Mouse (Mus musculus) cerebellum, adult 9-10 months (tissue): ENCODE measurements around the gene Scap.
"Not testable (repeated sequence)": the region's sequence is repeated elsewhere in the genome, so short reads cannot be mapped to it uniquely, and the experiment has no call there.

ENCODE experiments used
- DNase-seq: peaks from one replicate; pipeline ENCODE4 v3.0.0; 2022

Gene Scap

DNA sequence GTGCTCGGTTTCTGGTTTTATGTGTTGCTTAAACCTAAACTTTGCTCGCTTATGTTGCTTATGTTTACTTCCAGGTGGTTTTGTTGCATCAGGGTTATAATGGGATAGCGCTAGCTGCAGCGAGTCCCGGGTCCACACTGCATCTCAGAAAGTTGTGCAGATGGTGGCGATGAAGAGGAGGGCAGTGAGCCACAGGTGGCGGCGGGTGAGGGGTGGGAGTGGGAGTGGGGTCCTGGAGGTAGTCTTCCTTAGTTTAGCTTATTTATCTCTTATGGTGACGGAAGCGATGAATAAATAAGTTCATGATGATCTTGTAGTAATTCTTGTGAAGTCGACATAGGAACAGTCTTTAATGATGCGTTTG lies 790 bp downstream of the Scap start:
- DNase-seq: no peak

DNA sequence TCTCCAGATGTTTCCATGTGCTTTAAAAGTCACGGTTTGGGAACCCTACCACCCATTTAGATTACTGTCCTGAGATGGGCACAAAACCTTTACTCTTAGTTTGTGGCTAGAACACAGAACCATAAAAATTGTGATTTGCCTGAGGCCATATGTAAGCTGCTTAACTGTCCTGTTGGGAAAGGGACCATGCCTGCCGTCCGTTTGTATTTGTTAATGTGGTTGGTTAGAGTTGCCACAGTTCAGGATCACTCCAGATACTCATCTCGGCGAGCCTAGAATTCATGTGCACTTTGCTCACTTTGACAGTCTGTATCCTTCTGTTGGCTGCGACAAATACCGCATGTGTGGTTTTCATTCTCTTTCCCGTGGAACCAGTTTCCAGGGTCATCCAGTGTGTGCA lies 1.8 kb downstream of the Scap start:
- no peak for DNase-seq

DNA sequence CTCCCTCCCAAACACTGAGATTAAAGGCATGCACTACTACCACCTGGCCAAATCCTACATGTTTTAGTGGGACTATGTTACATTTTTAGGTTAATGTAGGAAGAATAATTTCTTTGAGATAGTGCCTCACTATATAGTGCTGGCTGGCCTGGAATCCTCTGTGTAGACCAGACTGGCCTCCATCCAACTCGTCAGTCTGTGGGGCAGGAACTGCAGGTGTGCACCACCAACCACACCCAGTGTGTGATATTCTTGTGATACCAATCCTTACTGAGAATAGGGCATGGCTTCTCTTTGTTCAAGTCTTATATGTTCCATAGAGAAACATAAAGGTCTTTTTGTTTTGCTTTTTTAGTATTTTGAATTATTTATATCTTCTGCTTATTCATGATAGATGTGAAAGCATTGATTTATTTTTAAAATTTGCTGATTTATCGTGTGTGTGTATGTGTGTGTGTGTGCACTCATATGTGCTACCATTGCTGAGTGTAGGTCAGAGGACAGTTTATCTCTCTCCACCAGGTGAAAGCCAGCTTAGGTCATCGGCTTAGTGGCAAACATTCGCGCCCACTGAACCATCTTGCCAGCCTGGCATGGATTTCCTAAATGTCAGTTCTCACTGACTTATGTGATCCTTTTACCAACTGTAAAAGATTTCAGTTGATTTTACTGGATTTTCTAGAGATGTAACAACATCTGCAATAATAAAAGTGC lies 7.1 kb downstream of the Scap start:
- no peak for DNase-seq

DNA sequence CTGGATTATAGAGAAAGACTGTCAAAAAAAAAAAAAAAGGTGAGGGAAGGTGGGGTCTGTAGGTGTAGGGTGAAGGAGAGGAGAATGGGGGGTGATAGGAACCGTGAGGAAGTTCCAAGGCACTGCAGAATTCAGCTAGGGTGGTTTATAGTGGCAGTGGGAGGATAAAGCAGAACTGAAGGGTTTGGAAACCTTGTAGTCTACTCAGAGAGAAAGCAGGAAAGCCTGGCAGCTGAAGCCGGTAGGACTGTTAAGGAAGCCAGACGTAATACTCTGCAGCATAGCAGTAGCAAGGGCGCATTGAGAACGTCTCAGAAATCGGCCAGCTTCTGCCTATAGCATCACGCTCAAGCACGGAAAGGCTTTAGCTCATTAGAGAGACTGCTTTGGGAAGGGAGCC lies 8.9 kb downstream of the Scap start:
- no peak for DNase-seq

DNA sequence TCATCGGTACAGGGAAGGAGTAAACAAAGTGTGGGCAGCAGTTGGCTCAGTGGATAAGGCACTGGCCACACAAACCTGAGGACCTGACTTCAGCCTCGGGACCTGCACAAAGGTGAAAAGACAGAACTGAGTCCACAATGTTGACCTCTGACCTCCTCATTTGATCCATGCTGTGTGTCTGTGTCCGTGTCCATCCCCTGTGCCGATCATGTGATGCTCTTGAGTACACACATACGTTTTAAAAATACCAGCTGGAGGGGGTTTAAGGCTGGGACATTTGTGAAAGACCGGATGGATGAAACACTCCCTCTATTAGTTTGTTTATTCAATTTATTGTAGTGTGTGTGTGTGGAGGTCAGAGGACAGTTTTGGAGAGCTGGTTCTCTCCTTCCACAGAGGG lies 10.7 kb downstream of the Scap start:
- no peak for DNase-seq

DNA sequence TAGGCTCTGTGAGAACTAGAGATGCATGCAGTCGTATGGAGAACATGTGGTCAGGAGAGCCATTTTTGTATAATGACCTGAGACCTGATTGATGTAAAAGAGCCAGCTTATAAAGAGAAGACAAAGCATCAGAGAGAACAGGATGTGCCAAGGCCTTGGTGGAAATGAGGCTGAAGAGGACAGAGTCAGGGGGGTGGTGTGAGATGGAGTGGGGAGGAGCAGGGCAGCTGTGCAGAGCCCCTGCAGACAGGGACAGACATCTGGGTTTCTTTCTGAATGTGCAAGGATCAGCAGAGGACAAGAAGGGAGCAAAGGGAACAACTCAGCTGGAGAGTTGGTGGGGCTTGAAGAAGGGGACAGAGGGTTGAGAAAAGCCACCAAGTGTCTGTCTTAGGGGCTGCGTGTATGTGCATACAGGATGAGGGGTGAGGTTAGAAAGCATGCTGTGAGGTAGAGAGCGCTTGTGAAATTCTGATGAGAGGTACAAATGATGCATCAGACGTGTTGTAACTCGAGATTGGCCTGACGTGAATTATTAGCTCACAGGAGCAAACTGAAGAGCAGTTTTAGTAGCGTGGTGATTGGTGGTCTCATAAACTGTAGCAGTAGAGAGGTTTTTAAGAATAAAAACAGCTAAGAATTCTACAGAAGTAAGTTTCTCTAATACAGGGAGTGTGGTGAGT lies 12.1 kb downstream of the Scap start:
- DNase-seq: no peak

DNA sequence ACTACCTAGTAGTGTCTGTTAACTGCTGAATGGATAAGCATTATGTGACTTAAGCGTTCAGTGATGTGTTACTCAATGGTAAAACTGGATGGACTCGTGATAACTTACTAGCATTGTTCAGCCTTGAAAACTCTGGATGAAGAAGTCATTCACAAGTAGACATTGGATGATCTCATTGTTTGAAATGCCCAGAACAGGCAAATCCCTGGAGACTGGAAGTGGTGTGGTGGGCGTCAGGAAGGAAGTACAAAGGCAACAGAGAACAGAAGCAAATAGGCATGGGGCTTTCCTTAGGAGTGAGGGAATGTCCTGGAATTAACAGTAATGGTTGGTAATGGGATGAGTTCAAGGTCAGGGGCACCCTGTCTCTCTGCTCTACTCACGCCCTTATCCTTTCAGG lies 15.8 kb downstream of the Scap start:
- DNase-seq: no peak

DNA sequence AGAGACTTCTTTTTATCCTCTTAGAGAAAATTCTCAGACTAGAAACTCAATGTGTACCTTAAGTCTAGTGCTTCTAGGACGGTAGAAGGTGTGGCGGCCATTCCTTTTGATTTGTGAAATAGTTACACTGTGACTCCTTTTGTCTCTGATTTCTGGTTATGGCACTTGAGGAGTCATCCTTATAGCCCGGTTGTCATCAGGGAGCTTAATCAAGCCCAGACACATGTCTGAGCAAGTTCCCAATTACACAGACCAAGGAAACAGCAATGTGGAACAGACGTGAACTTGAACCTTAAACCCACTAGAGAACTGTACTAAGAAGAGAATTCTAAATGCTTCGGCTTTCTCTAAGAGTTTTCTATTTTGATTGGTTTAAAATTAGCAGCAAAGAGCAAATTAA lies 17.1 kb downstream of the Scap start:
- no peak for DNase-seq

DNA sequence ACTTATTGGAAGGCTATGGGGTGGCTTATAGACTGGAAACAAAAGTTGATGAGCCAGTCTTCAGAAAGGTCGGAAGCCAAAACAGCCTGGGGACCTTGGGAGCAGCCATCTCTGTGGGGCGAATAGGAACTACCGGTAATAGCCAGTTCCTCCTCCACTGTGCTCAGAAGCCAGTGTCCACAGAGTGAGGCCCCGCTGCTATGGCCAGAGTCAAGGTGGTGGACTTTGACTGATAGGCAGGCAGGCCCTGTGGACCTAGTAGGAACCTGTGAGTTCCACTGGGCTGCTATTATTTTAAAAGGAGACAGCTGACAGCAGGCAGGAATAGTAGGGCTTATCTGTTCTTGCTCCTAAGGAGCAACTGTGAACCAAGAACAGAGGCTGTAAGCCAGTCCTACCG lies 17.5 kb downstream of the Scap start:
- DNase-seq: no peak

DNA sequence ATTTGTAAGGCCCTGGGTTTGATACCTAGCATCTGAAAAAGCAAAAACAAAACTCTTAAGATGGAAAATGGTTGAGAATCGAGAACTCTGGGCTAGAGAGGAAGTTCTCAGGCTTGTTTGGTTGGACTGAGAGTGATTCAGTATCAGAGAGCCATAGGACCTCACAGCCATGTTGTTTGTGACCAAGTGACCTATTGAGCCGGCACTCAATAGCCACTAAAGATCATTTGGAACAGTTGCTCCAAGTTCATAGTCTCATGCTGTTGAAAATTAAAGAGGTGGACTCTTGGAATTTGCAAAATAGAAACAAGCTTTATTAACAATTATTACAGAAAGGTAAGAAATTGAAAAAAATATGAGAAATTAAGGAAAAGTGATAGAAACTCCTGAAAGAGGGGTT lies 18.3 kb downstream of the Scap start:
- DNase-seq: no peak

DNA sequence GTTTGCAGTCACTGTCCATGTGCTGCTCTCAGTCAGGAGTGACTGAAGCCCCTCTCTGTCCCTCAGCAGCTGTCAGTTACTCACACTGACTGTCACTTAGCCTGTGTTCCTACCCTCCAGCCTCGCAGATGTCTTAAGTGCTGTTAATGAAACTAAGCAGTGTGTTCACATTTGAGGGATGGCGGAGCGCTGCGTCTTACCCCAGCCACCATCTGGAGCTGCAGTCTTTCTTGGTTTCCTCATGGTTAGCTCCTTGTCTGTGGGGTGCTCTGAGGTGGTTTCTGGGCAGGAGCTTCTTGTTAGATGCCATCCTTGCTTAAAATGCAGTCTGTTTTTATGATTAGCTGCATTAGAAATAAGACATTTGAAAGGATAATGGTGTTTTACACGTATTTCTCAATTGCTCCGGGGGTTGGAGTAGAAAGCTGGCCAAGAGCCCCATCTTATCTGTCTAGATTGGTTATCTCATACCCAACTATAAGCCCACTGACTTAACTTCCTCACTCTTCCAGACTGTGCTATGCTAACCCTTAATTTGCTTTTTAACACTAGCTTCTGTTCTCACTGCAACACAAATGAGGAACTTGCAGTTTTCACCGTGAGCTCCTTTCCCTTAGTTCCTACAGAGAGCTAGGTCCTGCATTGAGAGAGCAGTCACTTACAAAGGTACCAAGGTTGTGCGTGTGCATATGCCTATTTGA lies 19.0 kb downstream of the Scap start:
- DNase-seq: no peak

DNA sequence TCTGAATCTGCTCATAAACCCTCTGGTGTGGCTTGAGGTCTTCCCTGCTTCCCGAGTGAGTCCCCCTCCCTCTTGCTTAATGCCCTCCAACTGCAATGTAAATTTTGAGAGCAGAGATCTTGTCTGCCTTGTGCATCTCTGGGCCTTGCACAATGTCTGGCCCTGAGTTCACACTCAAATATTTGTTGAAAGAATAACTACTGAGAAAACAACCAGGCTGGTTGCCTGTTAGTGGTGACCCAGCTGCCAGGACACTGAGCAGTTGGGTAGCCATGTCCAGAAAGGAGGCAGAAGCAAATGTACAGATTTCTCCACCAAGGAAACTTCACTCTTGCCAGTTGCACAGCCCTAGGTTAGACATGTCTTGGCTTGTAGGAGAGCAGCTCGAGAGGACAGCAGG lies 25.3 kb downstream of the Scap start:
- DNase-seq: no peak

DNA sequence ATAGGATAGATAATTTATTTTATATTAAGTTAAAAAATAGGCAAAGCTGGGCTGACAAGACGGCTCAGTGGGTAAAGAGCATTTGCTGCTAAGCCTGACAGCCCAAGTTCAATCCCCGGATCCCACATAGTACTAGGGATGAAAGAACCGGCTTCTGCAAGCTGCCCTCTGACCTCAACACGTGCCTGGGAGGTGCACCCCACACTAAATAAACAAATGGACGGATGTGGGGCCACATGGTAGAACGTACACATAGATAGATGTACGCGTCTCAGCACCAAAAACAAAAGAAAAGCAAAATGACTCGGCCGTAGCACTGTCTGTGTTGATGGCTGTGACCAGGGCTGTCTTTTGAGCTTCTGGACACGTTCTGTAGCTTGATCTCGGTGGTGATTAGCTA lies 28.2 kb downstream of the Scap start:
- no peak for DNase-seq

DNA sequence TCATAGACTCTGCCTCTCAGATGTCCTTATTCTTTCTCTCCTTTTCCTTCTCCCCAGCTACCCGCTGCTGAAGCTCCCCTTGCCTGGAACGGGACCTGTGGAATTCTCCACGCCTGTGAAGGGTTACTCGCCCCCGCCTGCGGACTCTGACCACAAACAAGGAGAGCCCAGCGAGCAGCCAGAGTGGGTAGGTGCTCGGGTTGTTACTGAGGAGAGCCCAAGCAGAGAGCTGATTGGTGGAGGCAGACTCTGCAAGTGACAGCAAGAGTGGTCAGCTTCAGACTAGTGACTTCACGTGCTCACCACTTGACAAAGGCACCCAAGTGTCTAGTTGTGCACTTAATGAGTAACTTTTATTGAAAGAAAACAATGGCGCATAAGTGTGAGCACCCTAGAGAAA lies 29.2 kb downstream of the Scap start:
- no peak for DNase-seq

DNA sequence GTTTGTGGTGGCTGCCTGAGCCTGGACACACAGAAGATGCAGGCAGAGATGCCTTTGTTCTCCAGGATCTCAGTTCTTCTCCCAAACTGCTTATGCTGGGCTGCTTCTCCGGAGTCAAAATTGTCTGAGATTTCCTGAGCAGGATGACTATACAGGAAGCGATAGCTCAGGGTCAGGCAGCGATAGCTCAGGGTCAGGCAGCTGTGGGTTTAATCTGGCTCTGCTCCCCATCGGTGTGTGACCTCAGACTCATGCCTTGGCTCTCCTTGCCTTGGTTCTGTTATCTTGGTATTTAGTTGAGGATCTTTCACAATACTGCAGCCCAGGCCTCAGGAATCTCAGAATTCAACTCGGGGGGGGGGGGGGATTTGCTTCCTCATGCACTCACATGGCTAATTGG lies 33.7 kb downstream of the Scap start:
- no peak for DNase-seq

DNA sequence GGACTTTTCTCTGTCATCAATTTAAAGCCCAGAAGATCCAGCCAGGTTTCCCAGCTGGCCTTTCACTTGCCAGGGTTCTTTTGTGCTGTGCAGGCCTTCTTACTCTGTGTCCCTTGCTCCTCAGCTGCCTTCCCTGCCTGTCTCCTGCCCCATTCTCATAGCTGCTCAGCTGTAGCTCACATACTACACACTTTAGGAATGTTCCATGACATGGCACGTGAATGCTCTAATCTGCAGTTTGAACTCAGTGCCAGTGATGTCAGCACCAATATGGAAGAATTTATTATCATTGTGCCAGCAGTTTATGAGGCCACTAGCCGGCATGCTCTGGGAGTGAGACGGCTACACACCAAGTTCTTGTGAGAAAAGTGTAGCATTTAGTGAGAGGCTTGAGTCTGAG lies 36.8 kb downstream of the Scap start:
- DNase-seq: no peak

DNA sequence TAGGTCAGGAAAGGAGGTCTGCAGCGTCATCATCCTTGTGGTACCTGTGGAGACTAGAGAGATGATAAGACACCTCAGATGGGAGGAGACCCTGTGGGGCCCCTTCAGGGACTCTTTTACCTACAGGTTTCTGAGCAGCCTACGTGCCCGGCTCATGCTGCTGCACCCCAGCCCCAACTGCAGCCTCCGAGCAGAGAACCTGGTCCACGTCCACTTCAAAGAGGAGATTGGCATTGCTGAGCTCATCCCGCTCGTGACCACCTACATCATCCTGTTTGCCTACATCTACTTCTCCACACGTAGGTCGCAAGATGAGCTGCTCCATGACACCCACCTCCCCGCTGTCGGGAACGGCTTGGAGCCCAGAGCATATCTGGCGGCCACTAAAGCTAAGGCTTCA lies 40.8 kb downstream of the Scap start:
- no peak for DNase-seq

DNA sequence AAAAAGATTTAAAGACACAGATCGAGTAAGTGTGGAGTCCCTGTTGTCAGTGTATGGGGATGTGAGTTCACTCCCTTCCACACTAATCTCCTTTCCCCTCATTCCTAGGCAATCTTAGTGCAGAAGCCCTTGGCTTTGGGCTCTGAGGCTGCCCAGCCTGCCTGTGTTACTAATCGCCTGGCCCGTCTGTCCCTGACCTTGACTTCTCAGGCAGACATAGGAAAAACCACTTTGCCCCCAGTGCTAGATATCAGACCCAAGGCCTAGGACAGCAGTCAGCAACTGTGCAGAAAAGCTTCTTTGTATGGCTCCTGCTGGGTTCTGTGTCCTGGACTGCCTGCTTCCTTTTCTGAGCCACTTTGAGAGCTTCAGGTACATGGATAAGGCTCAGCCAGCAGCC lies 42.6 kb downstream of the Scap start:
- no peak for DNase-seq

DNA sequence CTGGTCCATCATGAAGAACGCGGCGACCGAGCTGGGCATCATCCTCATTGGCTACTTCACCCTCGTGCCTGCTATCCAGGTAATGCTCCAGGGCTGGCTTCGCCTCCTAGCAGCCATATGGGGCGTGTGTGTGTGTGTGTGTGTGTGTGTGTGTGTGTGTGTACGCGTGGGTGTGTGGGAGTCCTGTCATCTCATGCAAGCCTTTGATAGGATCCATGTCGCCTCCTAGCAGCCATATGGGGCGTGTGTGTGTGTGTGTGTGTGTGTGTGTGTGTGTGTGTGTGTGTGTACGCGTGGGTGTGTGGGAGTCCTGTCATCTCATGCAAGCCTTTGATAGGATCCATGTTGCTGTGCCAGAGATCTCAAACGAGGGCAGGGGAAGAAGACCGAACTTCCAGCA lies 44.6 kb downstream of the Scap start:
- DNase-seq: not testable (repeated sequence)

DNA sequence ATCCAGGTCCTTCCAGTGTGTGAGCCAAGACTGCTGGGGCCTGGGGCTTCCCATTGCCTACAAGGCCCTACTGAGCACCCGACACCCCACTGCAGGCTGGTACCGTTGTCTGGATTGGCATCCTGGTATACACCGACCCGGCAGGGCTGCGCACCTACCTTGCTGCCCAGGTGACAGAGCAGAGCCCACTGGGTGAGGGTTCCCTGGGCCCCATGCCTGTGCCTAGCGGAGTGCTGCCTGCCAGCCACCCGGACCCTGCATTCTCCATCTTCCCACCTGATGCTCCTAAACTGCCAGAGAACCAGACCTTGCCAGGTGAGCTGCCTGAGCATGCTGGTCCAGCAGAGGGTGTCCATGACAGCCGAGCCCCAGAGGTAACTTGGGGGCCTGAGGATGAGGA lies 46.3 kb downstream of the Scap start:
- no peak for DNase-seq

DNA sequence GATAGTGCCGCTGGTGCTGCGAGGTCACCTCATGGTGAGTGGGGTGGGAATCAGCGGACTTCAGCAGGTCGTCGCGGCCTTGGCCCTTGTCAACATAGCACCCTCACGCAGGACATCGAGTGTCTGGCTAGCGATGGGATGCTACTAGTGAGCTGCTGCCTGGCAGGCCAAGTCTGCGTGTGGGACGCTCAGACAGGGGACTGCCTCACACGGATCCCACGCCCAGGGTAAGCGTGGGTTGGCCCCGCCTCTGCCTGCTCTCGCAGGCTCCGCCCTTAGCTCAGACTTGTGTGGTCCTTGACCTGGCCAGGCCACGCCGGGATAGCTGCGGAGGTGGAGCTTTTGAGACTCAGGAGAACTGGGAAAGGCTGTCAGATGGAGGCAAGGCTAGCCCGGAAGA lies 47.6 kb downstream of the Scap start:
- DNase-seq: no peak

DNA sequence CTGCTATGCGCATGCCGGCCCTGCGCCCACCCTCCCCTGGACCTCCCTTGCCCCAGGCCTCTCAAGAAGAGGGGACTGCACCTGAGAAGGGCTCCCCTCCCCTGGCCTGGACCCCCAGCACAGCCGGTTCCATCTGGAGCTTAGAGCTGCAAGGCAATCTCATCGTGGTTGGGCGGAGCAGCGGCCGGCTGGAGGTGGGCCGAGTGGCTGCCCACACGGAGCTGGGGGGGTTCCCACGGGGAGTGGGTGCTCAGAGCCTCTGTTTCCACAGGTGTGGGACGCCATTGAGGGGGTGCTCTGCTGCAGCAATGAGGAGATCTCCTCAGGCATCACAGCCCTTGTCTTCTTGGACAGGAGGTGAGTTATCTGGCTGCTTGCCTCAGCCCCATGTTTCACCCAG lies 48.2 kb downstream of the Scap start:
- DNase-seq: no peak

DNA sequence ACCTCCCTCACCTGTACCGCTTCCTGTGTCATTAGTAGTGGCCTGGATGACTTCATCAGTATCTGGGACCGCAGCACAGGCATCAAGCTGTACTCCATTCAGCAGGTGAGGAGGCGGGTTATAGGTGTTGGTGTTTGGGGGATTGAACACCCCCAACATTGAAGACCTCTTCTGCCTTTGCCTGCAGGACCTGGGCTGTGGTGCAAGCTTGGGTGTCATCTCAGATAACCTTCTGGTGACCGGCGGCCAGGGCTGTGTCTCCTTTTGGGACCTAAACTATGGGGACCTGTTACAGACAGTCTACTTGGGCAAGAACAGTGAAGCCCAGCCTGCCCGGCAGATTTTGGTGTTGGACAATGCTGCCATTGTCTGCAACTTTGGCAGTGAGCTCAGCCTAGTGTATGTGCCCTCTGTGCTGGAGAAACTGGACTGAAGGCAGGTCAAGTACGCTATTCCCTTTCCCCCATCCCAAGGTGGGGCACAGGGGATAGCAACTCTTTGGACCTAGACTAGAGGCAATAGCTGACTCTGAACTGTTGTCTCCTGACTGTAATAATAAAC lies 51.4 kb downstream of the Scap start:
- no peak for DNase-seq

DNA sequence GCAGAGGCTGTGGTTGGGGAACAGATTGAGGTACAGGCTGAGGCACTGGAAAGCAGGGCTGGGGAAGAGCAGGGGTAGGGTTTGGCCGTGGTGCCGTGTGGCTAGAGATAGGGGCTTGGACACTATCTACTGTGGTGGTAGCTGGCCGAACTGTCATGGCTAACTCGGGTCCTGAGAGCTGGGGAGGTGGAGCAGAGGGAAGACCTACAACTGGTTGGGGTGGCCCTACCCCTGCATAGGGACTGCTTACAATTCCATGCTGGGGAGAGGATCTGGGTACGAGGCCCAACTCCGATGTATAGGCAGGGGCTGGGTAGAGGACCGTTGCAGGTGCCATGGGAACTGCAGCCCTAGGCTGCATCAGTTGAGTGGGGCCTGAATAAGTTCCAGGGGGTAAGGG lies 54.9 kb downstream of the Scap start:
- DNase-seq: no peak
